Mouse (Mus musculus) G1E-ER4 (cell line): ENCODE data around the gene Plcb4. TPM values are rescaled to one million over a fixed set of nuclear protein-coding genes. Genes with fewer than 3 reads are reported as not detected.

ENCODE experiments used
- GATA1 ChIP-seq: IDR thresholded peaks from one replicate; pipeline ENCODE4 v1.8.0; 2012; ENCODE audit warnings: low read length, inconsistent platforms
- polyA plus RNA-seq: library from polyadenylated mRNA; stranded (reverse); fragments of >175 nt; gene quantifications from 2 replicates; pipeline ENCODE4 v1.2.3, GENCODE M21; 2012

The Plcb4 gene
- polyA plus RNA-seq, 1 experiment, result not detected

DNA sequence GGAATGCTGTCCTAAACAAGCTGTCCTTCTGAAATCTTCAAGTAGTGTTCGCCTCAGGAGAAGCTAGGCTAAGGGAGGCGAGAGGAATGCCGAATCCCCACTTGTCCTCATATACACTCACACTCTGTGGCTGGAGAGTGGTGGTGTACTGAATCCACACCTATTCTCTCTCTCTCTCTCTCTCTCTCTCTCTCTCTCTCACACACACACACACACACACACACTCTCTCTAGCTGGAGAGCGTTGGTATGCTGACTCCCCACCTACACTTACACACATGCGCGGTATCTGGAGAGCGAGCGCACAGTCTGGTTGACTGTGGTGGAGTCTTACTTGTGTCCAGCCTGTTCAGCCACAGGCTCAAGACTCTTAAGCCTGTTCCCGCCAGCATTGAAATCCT lies 68.3 kb downstream of the Plcb4 start:
- no peak for TF ChIP-seq GATA1

DNA sequence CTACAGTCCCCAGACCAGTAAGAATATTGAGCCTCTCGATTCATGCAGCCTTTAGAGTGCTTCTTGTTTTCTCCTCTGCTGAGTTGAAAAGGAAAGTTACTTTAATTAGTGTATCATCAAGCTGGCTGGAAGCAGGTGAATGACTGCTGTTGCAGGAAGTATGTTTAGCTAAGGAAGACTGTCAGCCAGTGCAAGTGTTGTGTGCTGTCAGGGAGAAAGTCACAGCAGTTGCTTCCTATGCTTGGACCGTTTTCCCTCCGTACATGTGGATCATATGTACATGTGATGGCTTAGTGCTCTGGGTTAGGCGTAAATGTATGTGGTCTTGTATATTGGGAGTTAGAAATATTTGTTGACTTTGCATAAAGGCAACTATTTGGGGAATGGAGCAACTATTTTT lies 69.1 kb downstream of the Plcb4 start:
- no peak for TF ChIP-seq GATA1

- TF ChIP-seq GATA1, result no peak
These were observed 72.8 kb downstream of the Plcb4 start for GRCm38 (mm10) chr2:135731591-135731990.

DNA sequence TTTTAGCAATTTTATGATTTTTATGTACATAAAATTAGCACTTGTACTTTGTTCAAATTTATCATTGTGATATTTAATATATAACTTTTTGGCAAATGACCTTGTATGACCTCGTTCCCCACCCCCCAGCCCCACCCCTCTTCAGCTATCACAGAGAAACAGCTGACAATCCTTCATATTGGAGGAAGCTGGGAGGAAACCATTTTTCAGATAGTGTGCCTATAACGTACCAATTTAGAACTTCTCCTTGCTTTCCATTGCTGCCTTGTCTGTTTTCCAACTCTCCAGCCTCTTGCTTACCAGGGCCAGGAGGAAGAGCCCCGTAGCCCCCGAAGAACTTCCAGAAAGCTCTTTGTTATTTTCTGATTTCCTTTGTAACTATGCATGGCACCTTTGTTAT lies 73.8 kb downstream of the Plcb4 start:
- no peak for TF ChIP-seq GATA1

DNA sequence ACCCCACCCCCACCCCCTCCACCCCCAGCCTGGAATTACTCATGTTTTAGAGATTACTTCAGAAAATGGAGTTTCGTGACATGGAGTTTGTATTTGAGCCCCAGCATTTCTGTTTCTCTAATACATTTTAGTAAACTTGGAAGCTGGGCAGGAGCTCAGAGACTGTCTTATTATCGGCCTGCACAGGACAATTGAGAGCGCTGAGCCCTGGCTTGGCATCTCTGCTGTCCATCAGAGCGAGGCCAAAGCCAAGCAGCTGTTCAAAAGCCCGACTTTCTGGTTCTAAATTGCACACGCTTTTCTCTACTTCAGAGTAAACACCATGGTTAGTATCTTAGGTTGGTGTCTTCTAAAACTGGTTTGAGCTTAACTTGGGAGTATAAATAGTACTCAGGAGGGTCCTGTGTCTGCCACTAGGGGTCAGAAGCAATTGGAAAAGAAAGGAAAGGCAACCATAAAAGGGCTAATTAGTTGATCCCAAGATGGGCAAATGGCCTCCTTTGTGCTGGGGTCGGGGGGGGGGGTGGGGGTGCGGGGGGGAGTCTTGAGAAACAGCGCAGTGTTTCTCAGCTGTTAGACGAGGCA lies 75.2 kb downstream of the Plcb4 start:
- no peak for TF ChIP-seq GATA1

DNA sequence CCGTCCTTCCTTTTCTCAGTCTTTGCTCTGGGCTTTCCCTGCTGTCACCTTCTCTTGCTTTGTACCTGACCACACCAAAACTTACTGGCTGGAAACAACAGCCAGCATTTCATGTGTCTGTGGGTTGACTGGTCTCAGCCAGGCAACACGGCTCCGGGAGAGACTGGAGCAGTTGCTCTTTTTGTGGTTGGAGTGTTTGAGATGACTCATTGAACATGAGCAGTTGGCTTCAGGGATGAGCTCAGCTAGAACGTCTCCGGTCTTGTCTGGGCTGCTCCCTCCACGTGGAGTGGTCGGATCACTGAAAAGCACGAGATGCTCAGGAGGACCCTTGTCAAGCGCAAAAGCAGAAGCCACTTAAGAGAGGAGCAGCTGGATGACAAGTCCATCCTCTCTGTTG lies 78.7 kb downstream of the Plcb4 start:
- TF ChIP-seq GATA1, result no peak

DNA sequence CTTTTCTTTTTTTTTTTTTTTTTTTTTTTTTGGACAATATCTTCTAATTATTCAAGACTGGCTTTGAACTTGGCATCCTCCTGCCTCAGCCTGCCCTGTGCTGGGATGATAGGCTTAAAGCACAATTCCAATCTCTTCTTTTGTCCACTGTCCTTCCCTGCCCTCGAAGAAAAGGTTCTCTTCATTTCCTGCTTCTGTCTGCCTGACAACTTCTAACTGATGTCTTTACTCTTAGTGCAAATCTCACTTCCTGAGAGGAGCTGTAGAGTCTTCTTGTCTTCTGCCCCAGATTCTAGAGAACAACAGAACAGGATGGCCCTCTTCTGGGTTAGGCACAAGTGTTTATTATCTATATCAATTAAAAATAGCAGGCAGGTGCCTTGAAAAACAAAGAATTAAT lies 80.1 kb downstream of the Plcb4 start:
- no peak for TF ChIP-seq GATA1

DNA sequence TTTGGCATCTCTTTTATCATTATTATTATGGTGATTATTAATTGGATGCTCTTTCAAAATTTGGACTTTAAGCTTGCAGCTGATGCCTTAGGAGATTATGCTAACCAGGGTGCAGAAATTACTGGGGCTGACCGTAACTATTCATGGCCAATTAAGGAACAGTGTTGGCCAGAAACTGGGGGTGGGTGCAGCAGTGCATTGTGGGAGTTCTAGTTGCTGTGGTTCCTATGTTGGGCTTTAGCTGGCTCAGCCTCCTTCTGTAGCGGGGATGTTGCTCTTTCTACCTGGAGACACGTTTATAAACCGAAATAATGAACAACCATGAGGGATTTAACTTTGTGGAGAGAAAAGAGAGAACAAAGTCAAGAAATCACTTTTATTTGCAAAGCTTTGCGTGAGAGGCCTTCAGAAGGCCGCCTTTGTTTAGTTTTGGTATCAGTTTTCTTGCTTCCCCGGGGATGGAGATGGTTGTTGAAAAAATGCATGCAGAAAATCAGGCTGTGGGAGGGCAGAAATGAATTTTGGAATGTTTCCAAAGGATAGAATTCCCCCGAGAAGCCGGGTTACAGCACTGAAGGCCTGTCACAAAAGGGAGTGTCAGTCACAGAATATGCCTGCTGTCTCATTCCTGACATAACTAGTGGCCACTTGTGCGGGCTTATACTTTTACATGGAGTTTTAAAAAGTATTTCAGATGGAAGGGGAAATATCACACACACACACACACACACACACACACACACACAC lies 84.3 kb downstream of the Plcb4 start:
- TF ChIP-seq GATA1, result no peak

- TF ChIP-seq GATA1, result no peak
These were observed 85.9 kb downstream of the Plcb4 start for GRCm38 (mm10) chr2:135744711-135745110.

DNA sequence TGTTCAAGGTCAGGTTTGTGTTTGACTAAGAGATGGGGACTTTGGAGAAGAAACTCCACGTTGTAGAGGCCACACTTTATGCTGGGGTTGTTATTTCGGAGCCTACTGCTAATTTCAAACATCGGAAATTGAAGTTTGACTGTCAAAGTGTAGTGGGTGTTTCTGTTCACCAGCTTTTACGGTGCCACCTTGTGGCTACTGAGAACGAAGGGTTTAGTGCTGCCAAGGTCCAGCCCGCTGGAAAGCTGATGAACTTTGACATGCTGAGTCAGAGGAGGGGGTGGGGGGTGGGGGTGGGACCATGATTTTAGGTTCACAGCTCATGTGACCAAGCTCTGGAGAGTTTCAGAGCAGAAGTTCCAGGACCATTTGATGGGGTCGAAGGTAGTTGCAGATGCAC lies 86.3 kb downstream of the Plcb4 start:
- TF ChIP-seq GATA1, result no peak

DNA sequence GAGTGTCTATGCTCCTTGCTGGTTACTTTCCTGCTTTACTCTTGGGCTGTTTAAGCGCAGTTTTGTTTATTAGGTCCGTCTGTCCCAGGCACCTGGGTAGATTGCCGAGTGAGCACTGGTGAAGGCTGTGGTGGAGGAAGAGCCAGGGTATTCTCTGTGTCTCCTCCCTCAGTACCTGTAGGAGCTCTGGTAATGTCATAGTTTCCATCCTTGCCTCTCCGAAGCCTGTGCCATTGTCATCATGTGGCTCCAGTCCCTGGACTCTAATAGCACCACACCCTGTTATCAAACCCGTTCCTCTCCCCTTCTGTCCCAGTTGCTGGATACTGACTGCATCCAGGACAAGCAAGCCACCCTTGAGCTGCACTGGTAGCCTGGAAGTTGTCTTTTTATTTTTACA lies 89.6 kb downstream of the Plcb4 start:
- no peak for TF ChIP-seq GATA1

DNA sequence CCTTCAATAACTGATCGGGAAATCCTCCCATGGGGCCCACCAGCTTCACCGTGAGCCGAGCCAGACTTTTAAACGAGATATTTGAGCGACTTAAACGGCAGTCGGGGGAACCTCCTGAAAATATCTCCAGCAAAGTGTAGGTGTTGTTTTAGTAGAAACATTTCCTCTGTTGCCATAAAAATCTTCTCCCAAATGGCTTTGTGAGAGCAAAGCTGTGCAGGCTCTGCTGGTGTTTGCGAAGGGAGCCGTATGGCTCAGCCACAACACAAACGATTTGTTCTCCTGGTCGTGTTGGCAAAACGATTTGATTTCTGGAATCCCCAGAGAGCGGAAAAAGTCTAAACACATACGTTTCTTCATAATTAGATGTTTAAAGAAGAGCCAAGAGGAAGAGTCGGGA lies 90.8 kb downstream of the Plcb4 start:
- TF ChIP-seq GATA1, result no peak

- no peak for TF ChIP-seq GATA1
These were observed 91.9 kb downstream of the Plcb4 start for GRCm38 (mm10) chr2:135750748-135751147.

GRCm38 (mm10) chr2:135755792-135756191 lies 97.0 kb downstream of the Plcb4 start:
- TF ChIP-seq GATA1, result no peak

GRCm38 (mm10) chr2:135757478-135757877 lies 98.7 kb downstream of the Plcb4 start:
- no peak for TF ChIP-seq GATA1

- TF ChIP-seq GATA1, result no peak
These were observed 100.8 kb downstream of the Plcb4 start for GRCm38 (mm10) chr2:135759499-135760095.

- TF ChIP-seq GATA1, result no peak
These were observed 102.5 kb downstream of the Plcb4 start for GRCm38 (mm10) chr2:135761226-135761802.
